Mouse (Mus musculus) adrenal gland, postnatal 25 days (tissue): ENCODE results near the gene Ifna15. TPM values are rescaled to one million over a fixed set of nuclear protein-coding genes. Genes with fewer than 3 reads are reported as not detected.

Experiments
- DNase-seq: peaks from one replicate; pipeline ENCODE4 v3.0.0; 2021; ENCODE audit warnings: mixed read lengths
- total RNA-seq: library from RNA; stranded (reverse); gene quantifications from 2 replicates; pipeline ENCODE4 v1.2.3, GENCODE M21; 2021

The Ifna15 gene
- total RNA-seq, 1 experiment from 2014 or later: not detected

GRCm38 (mm10) chr4:88513743-88514142 is 44.3 kb downstream of the Ifna15 start:
- DNase-seq: no peak

Other genes with a start within 250 kb of the Ifna15 start
- gene Hacd4, start 119.3 kb downstream of the Ifna15 start, total RNA-seq: 3.9 and 4.9 TPM in 2 replicates
- gene Ifnb1, start 35.5 kb downstream of the Ifna15 start, total RNA-seq: not detected in 2 replicates
- gene Ifna14, start 13.6 kb upstream of the Ifna15 start, total RNA-seq: not detected in 2 replicates
- gene Ifna9, start 34.1 kb upstream of the Ifna15 start, total RNA-seq: not detected in 2 replicates
- not detected in 2 replicates for gene Ifna12, start 45.1 kb upstream of the Ifna15 start, total RNA-seq
- not detected in 2 replicates for gene C87499, start 76.2 kb upstream of the Ifna15 start, total RNA-seq
- not detected in 2 replicates for gene Ifna13, start 86.2 kb upstream of the Ifna15 start, total RNA-seq
- gene Ifna16, start 118.7 kb upstream of the Ifna15 start, total RNA-seq: not detected in 2 replicates
- not detected in 2 replicates for gene Ifna2, start 125.7 kb upstream of the Ifna15 start, total RNA-seq
- not detected in 2 replicates for gene Ifnab, start 133.1 kb upstream of the Ifna15 start, total RNA-seq
- gene Gm26566, start 163.6 kb upstream of the Ifna15 start, total RNA-seq: 0.73 and 0.95 TPM in 2 replicates
- 83.9 and 94.1 TPM in 2 replicates for gene Klhl9, start 164.2 kb upstream of the Ifna15 start, total RNA-seq
- gene Gm13271, start 196.6 kb upstream of the Ifna15 start, total RNA-seq: not detected in 2 replicates
- not detected in 2 replicates for gene Gm13283, start 201.9 kb upstream of the Ifna15 start, total RNA-seq
- gene Gm13290, start 215.6 kb upstream of the Ifna15 start, total RNA-seq: not detected in 2 replicates
- gene Gm13289, start 218.7 kb upstream of the Ifna15 start, total RNA-seq: not detected in 2 replicates
- not detected in 2 replicates for gene Gm13272, start 221.6 kb upstream of the Ifna15 start, total RNA-seq
- not detected in 2 replicates for gene Ifnz, start 223.9 kb upstream of the Ifna15 start, total RNA-seq
- not detected in 2 replicates for gene Gm13276, start 227.5 kb upstream of the Ifna15 start, total RNA-seq
- not detected in 2 replicates for gene Gm13277, start 230.4 kb upstream of the Ifna15 start, total RNA-seq
- not detected in 2 replicates for gene Gm13278, start 233.3 kb upstream of the Ifna15 start, total RNA-seq
- not detected in 2 replicates for gene Gm13275, start 236.2 kb upstream of the Ifna15 start, total RNA-seq
- not detected in 2 replicates for gene Gm13279, start 239.2 kb upstream of the Ifna15 start, total RNA-seq
- 0.36 TPM in 1 of 2 replicates, not detected in the other for gene Gm13285, start 241.4 kb upstream of the Ifna15 start, total RNA-seq
- gene Gm13287, start 245.0 kb upstream of the Ifna15 start, total RNA-seq: not detected in 2 replicates
- gene Gm13288, start 247.3 kb upstream of the Ifna15 start, total RNA-seq: not detected in 2 replicates